Mouse (Mus musculus) lung, postnatal 0 days (tissue): Measurements from ENCODE around the gene Lrrc52.

Experiments
- CTCF ChIP-seq: IDR thresholded peaks from 2 replicates; pipeline ENCODE4 v1.5.1; 2016; ENCODE audit warnings: antibody characterized with exemption, mild to moderate bottlenecking
- EP300 ChIP-seq: IDR thresholded peaks from 2 replicates; pipeline ENCODE4 v1.6.1; 2016; ENCODE audit warnings: antibody characterized with exemption, mild to moderate bottlenecking, control low read depth

DNA sequence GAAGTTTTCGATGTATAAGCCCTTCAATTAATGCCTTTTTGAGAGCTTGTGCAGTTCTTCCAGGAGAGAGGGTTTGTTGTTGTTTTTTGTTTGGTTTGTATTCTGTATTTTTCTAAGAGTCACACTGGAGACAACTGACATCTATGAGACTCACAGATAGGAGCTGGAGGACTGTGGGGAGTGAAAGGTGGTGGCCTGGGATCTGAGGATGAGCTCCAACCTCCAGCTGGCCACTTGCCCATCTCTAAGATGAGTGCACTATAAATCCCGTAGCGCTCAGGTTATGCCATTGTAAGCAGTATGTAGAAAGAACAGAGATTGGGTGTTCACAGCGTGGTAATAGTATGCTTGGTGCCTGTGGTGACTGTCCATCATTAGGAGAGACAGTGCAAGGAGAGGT is 31.6 kb downstream of the Lrrc52 start:
- no peak for TF ChIP-seq CTCF
- TF ChIP-seq EP300: no peak
